Mouse (Mus musculus) stomach, embryonic 16.5 days (tissue): ENCODE measurements around the gene Nwd2. TPM values are rescaled to one million over a fixed set of nuclear protein-coding genes. Genes with fewer than 3 reads are reported as not detected.
A peak's percentile ranks its signal among the peaks of the same experiment; 100 is the strongest.

Experiments
- ATAC-seq: fragments of 200-750 bp; cut with Nextera tagmentation; 2 replicates; pipeline ENCODE4 v1.8.0; 2017; ENCODE audit warnings: moderate number of reproducible peaks, moderate TSS enrichment; ENCODE audit not compliant: insufficient read depth, low FRiP score
- H3K27ac ChIP-seq: fragments of 300-500 bp; sonication (generic); 2 replicates; pipeline ENCODE4 v1.5.1; 2014; ENCODE audit warnings: low read length
- H3K27me3 ChIP-seq: fragments of 300-500 bp; sonication (generic); 2 replicates; pipeline ENCODE4 v1.6.1; 2014; ENCODE audit warnings: low read length, control low read depth, mixed read lengths; ENCODE audit not compliant: control insufficient read depth, insufficient read depth
- H3K36me3 ChIP-seq: fragments of 300-500 bp; sonication (generic); 2 replicates; pipeline ENCODE4 v1.6.1; 2014; ENCODE audit warnings: low read length; ENCODE audit not compliant: control insufficient read depth, insufficient read depth
- H3K4me1 ChIP-seq: fragments of 300-500 bp; sonication (generic); 2 replicates; pipeline ENCODE4 v1.6.1; 2014; ENCODE audit warnings: low read length, control low read depth, mixed read lengths; ENCODE audit not compliant: control insufficient read depth, insufficient read depth
- H3K4me2 ChIP-seq: fragments of 300-500 bp; sonication (generic); 2 replicates; pipeline ENCODE4 v1.6.1; 2014; ENCODE audit warnings: low read depth, low read length, mixed read lengths
- H3K4me3 ChIP-seq: fragments of 300-500 bp; sonication (generic); replicated peaks from 2 replicates; pipeline ENCODE4 v1.5.1; 2014; ENCODE audit warnings: mild to moderate bottlenecking, low read length
- H3K9ac ChIP-seq: fragments of 300-500 bp; sonication (generic); 2 replicates; pipeline ENCODE4 v1.6.1; 2014; ENCODE audit warnings: low read length
- H3K9me3 ChIP-seq: fragments of 300-500 bp; sonication (generic); replicated peaks from 2 replicates; pipeline ENCODE4 v1.6.1; 2016; ENCODE audit warnings: low read length, control low read depth; ENCODE audit not compliant: control insufficient read depth
- WGBS: fragments of 180-500 bp; shearing (Covaris S2); extraction: QIAGEN DNeasy Blood & Tissue Kit; methylation state at CpG from one replicate; pipeline ENCODE4 v1.1.7; 2014; 5-methylcytosine and 5-hydroxymethylcytosine counted together
- polyA plus RNA-seq: library from polyadenylated mRNA; unstranded; fragments of >200 nt; fragmentation: Nextera tagmentation; extraction: Ambion mirVana; gene quantifications from 2 replicates; pipeline ENCODE4 v1.2.1, GENCODE M21; 2015

The Nwd2 gene
- polyA plus RNA-seq, 1 experiment from 2014 or later: 0.81 TPM

GRCm38 (mm10) chr5:63819519-63819918 is 170.6 kb downstream of the Nwd2 start:
- Histone ChIP-seq H3K36me3 (no peaks in the 10 kb centered on the region), H3K9ac (no peak overlapping the region), H3K4me3 (no peak overlapping the region), H3K9me3 (no peaks in the 10 kb centered on the region), H3K4me1 (0 out of 2 replicates have a peak, but pooled peaks cover 3% of the 10 kb centered on the region), H3K4me2 (no peak overlapping the region), H3K27me3 (no peaks in the 10 kb centered on the region), H3K27ac (no peak overlapping the region)
- 59% methylated on average over 6 of the region's 6 CpGs for WGBS
- no peak for ATAC-seq

GRCm38 (mm10) chr5:63821176-63821575 is 172.3 kb downstream of the Nwd2 start:
- peaks cover 7% of the 10 kb centered on the region; the same call in 1 of the 2 replicates for H3K4me1 ChIP-seq
- H3K9me3 ChIP-seq: no peaks in the 10 kb centered on the region
- H3K4me2 ChIP-seq: no peak overlapping the region
- H3K9ac ChIP-seq: no peak overlapping the region
- H3K27me3 ChIP-seq: no peaks in the 10 kb centered on the region
- no peaks in the 10 kb centered on the region for H3K36me3 ChIP-seq
- no peak overlapping the region for H3K4me3 ChIP-seq
- 82% methylated on average over 5 of the region's 5 CpGs for WGBS
- H3K27ac ChIP-seq: peak overlapping the region; percentile 50
- no peak for ATAC-seq

GRCm38 (mm10) chr5:63821860-63822259 is 173.0 kb downstream of the Nwd2 start:
- H3K27me3 ChIP-seq: no peaks in the 10 kb centered on the region
- no peaks in the 10 kb centered on the region for H3K36me3 ChIP-seq
- H3K4me2 ChIP-seq: no peak overlapping the region
- H3K9me3 ChIP-seq: no peaks in the 10 kb centered on the region
- no peak overlapping the region for H3K9ac ChIP-seq
- H3K4me1 ChIP-seq: peaks cover 11% of the 10 kb centered on the region
- H3K27ac ChIP-seq: peak overlapping the region; percentile 50
- 53% methylated on average over 8 of the region's 8 CpGs for WGBS
- ATAC-seq: 0 out of 2 replicates have a peak, but pooled peaks have one; percentile 9
- no peak overlapping the region for H3K4me3 ChIP-seq

DNA sequence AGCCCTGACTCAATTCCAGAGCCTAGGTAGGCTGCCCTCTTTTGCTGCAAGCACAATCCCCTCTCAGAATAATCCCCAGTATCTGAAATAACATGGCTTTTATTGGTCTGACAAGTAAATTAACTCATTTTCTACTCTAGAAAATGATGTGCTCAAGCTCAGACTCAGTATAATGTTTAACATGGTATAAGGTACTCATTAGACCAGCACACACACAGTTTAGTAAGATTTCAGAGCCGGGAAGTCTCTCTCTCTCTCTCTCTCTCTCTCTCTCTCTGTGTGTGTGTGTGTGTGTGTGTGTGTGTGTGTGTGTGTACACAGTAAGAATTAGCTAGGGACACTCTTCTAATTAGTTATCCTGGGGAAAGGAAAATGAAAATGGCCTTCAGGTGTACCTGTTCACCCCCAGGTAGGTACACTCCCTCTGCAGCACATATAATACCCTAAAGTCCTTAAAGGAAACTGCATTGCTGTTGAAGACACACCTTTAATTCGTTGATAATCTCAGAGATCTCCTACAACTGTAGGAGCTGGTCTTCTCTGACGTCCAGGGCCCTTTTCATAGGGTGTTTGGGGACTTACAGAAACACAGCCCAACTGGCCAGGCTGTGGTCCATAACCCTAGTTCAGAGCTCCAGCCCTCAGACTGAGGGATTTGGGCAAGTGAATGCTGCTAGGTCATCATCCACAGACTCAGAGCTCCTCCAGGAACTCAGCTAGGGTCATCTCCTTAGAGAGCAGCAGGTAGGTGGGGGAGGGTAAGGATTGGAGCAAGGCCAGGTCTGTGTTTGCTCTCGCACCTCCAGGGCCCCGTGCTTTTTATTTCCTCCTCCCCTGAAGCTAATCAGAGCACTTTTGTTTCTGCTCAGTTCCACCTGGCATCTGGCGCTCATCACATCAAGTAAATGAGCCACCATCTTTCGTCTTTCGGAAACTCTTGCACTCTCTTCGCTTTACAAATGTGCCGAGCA is 174.7 kb downstream of the Nwd2 start:
- H3K9me3 ChIP-seq: no peaks in the 10 kb centered on the region
- ATAC-seq: peak; percentile 79
- H3K27ac ChIP-seq: peak overlapping the region; percentile 73
- H3K4me1 ChIP-seq: peaks cover 21% of the 10 kb centered on the region
- H3K4me2 ChIP-seq: peak overlapping the region; percentile 8
- H3K27me3 ChIP-seq: no peaks in the 10 kb centered on the region
- H3K36me3 ChIP-seq: no peaks in the 10 kb centered on the region
- H3K9ac ChIP-seq: no peak overlapping the region
- 51% methylated on average over 10 of the region's 10 CpGs for WGBS
- no peak overlapping the region for H3K4me3 ChIP-seq

DNA sequence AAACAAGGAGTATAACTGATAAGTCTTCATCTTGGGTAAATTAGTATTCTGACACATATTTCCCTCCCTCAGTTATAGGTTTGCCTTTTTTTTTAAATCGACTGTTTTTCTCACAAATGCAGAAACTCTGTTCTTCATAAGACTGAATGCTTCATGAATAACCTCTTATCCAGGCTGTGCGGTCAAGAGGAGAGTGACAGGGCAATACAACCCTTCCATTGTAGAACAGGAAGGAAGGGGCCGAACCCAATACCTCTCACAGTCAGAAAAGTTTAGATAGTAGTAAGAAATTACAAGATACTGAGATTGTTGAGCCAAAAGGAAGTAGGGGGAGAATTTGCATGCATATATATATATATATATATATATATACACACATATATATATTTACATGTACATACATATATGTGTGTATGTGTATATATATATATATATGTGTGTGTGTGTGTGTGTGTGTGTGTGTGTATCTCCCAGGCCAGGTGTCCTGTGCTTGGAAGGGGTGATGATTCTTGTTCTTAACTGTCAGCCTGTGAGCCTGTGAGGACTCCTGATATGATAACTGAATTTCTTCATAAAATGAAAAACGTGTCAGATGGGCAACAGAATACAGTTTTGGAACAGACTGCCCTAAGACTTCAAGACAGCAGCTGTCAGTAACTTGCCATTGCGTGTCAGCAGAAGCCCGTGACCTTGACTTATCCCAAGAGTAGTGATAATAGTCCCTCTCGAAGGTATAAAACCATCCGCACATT is 175.9 kb downstream of the Nwd2 start:
- no peak overlapping the region for H3K9ac ChIP-seq
- no peak overlapping the region for H3K4me3 ChIP-seq
- peaks cover 17% of the 10 kb centered on the region for H3K4me1 ChIP-seq
- H3K27ac ChIP-seq: peak overlapping the region; percentile 73; the same call in 1 of the 2 replicates
- no peaks in the 10 kb centered on the region for H3K9me3 ChIP-seq
- 74% methylated on average over 8 of the region's 8 CpGs for WGBS
- ATAC-seq: no peak
- no peaks in the 10 kb centered on the region for H3K27me3 ChIP-seq
- H3K4me2 ChIP-seq: peak overlapping the region; percentile 8; the same call in 1 of the 2 replicates
- no peaks in the 10 kb centered on the region for H3K36me3 ChIP-seq

DNA sequence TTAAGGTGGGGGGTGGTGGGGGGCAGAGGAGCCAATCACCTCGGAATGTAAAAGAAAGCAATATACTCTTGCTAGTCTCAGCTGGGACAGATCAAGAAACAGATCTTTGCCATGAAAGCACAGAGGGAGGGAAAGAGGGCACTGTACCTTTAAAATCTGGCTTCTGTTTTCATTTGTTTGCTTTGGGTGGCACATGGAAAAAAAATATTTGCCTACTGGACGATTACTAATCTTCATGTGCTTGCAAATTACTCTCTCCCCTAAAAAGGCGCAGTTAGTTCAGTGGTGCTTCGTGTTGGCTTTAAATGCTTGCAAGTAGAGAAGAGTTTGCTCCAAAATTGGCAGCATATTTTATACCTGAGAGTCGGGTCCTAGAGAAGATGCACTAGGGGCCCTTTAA is 177.0 kb downstream of the Nwd2 start:
- no peaks in the 10 kb centered on the region for H3K9me3 ChIP-seq
- H3K4me2 ChIP-seq: peak overlapping the region; percentile 11
- WGBS: 46% methylated on average over 5 of the region's 5 CpGs
- peaks cover 17% of the 10 kb centered on the region for H3K4me1 ChIP-seq
- peak overlapping the region; percentile 77 for H3K27ac ChIP-seq
- ATAC-seq: no peak
- H3K4me3 ChIP-seq: no peak overlapping the region
- no peaks in the 10 kb centered on the region for H3K27me3 ChIP-seq
- no peak overlapping the region for H3K9ac ChIP-seq
- no peaks in the 10 kb centered on the region for H3K36me3 ChIP-seq

- Histone ChIP-seq H3K27me3 (no peaks in the 10 kb centered on the region), H3K9me3 (no peaks in the 10 kb centered on the region), H3K36me3 (no peaks in the 10 kb centered on the region), H3K27ac (peak overlapping the region; percentile 77), H3K9ac (0 out of 2 replicates have a peak overlapping the region, but pooled peaks have one; percentile 27), H3K4me2 (peak overlapping the region; percentile 27), H3K4me1 (peaks cover 21% of the 10 kb centered on the region), H3K4me3 (no peak overlapping the region; the same call in 1 of the 2 replicates)
- WGBS: 28% methylated on average over 6 of the region's 6 CpGs
- no peak; the same call in 1 of the 2 replicates for ATAC-seq
Observed at GRCm38 (mm10) chr5:63827006-63827405, 178.1 kb downstream of the Nwd2 start.

DNA sequence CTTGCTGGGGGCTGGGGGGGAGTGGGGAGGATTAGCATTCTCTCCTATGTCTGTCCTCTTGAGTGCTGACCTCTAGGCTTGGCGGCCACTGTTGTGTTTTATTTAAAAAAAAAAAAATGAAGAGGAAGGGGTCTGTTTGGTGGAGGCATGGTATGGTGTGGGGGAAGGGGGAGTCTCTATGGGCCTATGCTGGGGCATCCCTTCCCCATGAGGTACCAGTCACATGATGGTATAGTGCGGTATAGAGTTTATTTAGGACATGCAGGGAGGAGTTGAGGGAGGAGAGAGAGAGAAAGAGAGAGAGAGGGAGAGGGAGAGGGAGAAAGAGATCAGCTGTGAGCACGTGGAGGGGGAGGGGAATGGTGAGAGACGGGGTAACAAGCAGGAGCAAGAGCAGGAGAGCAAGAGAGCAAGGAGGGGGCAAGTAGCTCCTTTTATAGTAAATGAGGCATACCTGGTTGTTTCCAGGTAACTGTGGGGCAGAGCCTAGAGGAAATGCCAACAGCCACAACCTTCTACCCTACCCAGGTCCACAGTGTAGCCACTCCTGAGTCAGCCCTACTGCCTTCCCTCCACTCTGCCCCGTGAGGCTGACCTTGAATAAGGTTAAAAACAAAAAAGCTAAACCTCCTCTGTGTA is 178.6 kb downstream of the Nwd2 start:
- peak; percentile 61; the same call in 1 of the 2 replicates for ATAC-seq
- H3K27me3 ChIP-seq: no peaks in the 10 kb centered on the region
- H3K27ac ChIP-seq: peak overlapping the region; percentile 77
- H3K4me1 ChIP-seq: peaks cover 26% of the 10 kb centered on the region
- H3K9ac ChIP-seq: 0 out of 2 replicates have a peak overlapping the region, but pooled peaks have one; percentile 27
- peak overlapping the region; percentile 27 for H3K4me2 ChIP-seq
- no peaks in the 10 kb centered on the region for H3K9me3 ChIP-seq
- no peak overlapping the region; the same call in 1 of the 2 replicates for H3K4me3 ChIP-seq
- no peaks in the 10 kb centered on the region for H3K36me3 ChIP-seq
- 28% methylated on average over 5 of the region's 5 CpGs for WGBS
